Mouse (Mus musculus) embryo, embryonic 9.5 days (tissue): ENCODE data around the gene Kat7.

ENCODE experiments used
- DNase-seq: peaks from one replicate; pipeline ENCODE4 v3.0.0-alpha.2; 2017; ENCODE audit errors: extremely low spot score

The Kat7 gene

DNA sequence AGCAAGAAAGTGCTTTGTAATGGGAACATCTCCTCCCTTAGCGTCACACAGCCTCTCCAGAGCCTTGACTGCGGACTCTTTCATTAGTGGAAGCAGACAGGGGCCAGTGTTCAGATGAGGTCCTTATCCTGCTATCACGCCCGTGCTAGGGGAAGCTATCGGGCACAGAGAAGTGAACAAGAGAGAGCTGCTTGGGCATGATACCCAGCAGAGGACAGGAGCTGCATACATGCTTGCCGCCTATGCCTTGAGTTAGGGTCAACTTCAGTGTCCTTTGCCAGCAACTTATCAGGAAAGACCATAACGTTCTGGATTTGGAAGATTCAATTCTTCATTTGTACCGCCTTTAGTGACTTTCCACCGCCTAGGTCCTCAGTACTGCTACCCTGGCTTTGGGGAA is 23.8 kb upstream of the Kat7 start:
- no peak for DNase-seq

DNA sequence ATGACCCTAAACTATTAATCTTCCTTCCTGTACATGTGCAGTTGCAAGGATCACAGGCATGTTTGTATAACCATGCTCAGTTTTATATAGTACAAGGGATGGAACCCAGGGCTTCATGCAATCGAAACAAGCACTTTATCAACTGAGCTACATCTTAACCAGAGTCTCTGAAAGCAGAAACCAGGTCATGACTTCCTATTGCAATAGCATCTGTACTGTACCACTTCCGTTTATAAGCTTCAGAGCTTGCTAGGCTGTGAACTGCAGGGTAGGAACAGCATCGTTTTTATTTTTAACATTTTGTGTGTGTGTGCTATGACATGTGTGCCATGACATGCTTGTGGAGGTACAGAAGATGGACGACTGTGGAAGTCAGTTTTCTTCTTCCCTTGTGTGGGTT is 23.2 kb upstream of the Kat7 start:
- DNase-seq, result no peak

- no peak for DNase-seq
Observed at GRCm38 (mm10) chr11:95330662-95331061, 20.6 kb upstream of the Kat7 start.

GRCm38 (mm10) chr11:95328629-95329028 is 18.6 kb upstream of the Kat7 start:
- no peak for DNase-seq

DNA sequence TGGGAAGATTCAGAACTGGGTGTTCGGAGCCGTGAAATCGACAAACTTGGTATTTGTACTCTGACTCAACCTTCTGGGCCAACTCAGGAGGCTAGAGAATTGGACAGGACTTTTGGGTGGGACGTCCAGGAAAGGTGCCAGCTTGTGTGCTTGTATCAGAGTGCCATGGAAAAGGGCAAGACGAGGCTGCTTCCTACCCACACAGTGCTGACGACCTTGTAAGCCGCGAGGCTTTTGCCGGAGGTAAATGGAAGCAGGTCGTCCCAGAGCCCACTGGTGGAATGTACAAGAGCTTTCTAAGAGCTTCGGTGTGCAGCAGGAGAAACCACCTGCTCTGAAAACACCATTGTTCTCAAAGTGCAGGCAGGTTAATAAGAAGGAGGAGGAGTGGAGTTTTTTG is 16.2 kb upstream of the Kat7 start:
- no peak for DNase-seq

- no peak for DNase-seq
Observed at GRCm38 (mm10) chr11:95325832-95326231, 15.8 kb upstream of the Kat7 start.

DNA sequence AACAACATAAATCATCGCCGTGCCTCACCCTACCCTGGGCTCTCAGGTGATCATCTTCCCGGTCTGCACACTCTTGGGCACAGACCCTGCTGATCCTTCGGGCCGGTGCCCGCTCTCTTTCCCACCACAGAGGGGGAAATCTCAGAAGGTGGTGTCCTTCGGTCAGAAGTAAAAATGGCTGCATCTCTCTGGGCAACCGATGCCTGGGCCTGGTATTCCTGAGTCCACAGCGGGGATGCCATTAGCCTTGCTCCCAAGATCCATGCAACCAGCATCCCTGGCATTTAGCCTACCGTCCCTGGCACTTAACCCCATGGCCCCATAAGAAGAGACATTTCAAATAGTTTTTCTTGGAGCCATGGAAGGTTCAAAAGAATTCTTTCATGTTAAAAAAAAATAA is 14.1 kb upstream of the Kat7 start:
- DNase-seq, result peak; percentile 33

- DNase-seq, result no peak
Observed at GRCm38 (mm10) chr11:95320010-95320409, 10.0 kb upstream of the Kat7 start.

DNA sequence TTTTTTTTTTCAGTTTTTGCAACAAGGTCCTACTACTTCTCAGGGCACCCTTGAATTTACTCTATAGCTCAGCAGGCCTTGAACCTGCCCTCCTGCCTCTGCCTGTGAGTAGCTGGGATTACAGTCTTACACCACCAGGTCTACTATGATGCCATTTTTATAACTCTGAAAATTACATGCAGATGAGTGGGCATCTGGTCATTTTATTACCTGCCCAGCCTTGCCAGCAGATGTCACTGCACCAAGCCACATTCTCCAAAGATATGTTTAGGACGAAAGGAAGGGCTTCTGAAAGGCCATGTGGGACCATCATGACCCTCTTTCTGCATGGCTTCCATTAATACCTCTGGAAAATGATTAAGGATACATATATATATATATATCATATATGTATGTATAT is 9.5 kb upstream of the Kat7 start:
- DNase-seq, result no peak

DNA sequence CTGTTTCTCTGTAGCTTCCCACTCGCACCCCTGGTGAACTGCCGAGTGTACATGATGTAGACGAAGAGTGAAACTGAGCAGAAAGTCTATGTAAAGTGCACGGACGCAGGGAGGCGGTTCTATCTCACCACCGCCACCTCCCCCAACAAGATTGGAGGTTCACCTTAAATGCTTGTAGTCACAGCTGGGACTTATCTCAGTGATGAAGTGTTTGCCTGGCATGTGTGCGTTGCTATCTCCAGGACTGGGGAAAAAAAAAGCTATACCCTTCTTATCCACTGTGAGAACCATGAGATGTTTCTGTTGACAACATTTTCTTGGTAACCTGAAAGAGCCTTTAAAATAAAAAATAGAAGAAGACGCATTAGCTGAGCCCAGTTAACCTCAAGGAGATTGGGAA is 8.1 kb upstream of the Kat7 start:
- no peak for DNase-seq

DNA sequence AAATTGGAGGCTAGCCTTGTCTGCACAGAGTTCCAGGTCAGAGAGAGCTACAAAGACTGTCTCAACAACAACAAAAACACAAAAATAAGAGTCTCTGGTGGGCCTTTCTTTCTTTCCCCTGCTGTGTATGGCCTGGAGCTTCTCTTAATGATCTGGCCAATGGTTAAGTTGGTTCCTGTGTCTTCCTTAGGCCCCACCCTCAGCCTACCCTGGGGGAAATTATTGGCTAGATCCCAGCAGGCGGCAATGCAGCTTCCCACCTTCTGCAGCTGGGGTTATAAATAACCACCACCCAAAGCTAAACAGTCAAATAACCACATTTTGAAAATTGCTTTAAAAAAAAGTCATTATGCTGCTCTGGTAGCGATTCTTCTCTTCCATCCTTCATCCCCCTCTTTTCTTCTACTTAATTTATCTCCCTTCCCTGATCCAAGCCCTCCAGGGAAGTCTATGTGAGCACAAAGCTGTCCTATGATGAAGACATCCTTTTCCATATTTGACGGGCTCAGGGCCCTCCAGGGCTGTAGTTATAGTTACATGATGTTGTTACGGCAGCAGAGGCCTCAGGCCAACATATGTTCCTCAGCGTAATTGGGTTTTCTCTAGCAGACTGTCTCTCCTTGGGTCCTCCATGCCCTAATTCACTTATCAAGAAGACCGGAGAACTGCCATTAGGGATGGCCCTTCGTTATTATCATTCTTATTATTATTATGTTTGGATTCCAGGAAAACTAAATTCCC is 5.3 kb upstream of the Kat7 start:
- no peak for DNase-seq

DNA sequence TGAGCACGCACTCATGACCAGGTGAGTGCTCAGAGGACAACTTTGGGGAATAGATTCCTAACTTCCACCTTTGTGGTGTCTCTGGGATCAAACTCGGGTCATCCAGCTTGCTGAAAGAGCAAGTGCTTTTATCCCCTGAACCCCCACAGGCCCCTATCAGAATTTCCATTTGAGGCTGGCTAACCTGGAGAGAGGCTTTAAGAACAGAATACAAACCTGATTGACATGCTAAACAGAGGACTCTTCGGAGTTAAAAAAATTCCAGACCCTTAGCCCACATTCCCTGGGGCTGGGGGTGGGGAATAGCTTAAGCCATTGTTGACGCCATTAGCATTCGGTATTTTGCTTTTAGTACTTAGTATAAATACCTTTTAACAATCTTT is 1.4 kb upstream of the Kat7 start:
- no peak for DNase-seq

GRCm38 (mm10) chr11:95310648-95311424 is 790 bp upstream of the Kat7 start:
- DNase-seq, result no peak

DNA sequence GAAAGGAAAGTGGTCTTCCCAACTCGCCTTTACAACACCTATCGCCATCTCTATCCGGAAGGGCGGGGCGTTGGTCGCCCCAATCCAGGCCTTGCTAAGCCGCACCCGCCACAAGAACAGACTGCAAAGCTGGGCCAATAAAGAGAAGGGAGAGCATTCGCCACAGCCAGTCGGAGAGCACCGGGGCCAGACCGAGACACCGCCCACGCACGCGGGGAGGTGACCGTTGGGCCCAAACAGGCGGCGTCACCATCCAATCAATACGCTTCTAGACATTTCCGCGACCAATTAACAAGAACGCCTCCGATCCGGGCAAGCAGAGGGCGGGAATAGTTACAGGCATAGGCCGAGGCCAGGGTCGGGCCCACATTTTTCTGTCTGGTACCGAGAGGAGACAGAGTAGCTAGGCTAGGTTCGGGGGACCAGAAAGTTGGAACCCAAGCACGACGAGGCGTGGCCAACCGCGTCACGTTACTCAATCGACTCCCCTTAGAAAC is 488 bp downstream of the Kat7 start:
- peak; percentile 95 for DNase-seq

GRCm38 (mm10) chr11:95307526-95307925 is 2.5 kb downstream of the Kat7 start:
- no peak for DNase-seq

- DNase-seq, result no peak
Observed at GRCm38 (mm10) chr11:95305600-95305999, 4.4 kb downstream of the Kat7 start.

DNA sequence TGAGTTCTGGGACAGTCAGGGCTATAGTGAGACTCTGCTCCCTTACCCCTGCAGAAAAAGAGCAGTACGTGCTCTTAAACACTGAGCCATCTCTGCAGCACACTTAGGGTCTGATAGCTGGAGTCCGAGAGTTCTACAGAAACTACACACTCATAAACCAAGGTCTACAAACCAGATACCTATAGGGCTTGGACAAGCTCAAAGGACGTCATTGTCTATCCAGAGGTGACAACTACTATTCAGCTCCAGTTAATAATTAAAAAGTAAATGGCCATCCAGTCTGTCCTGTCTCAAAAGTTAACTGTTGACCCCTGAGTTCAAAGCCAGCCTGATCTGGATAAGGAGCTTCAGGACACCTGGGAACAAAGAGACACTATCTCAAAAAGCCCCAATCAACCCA is 8.3 kb downstream of the Kat7 start:
- no peak for DNase-seq

DNA sequence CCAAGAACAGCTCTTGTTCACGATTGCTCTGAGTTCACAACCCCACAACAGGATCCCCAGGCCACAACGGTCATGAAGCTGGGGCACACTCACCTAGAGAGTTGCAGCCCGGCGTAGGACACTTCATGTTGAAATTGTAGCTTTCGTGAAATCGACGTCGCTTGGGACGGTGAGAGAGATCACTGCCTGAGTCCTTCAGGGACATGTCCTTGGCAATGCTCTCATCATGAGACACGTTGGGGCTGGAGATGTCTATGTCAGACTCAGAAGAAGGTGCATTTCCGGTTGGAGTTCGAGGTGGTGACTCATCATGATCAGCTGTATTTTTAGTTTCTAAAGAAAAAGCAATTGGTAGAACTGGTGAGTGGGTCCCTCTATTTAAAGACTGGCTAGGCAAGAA is 10.2 kb downstream of the Kat7 start:
- DNase-seq, result no peak

GRCm38 (mm10) chr11:95298146-95298545 is 11.9 kb downstream of the Kat7 start:
- DNase-seq, result peak; percentile 20

DNA sequence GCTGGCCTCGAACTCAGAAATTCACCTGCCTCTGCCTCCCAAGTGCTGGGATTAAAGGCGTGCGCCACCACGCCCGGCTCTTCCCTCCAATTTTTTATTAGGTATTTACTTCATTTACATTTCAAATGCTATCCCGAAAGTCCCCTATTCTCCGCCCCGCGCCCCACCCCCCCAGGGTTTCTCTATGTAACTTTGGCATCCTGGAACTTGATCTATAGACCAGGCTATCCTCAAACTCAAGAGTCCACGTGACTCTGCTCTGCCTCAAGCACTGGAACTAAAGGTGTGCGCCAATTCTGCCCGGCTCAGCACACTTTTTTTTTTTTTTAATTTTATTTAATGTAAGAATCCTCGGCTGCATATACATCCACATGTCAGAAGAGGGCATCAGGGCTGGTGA is 14.3 kb downstream of the Kat7 start:
- DNase-seq, result no peak

GRCm38 (mm10) chr11:95293017-95293624 is 16.9 kb downstream of the Kat7 start:
- DNase-seq, result no peak

DNA sequence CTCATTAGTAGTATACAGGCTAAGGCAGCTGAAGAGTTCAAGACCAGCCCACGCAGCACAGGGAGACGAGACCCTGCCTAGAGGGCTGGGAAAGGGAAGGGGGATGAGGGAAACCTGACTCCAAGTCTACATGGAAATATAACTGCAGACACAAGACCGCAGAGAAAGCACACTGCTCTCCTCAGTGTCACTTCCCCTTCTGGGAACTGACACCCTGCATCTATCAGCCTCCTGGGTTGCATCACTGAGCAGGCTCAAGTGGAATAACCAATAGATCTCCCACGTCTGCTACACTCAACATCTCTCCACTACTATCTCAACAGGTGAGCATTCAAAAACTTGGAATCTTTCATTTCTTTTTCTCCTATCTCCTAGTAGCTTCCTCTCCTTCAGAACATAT is 18.0 kb downstream of the Kat7 start:
- DNase-seq, result no peak

DNA sequence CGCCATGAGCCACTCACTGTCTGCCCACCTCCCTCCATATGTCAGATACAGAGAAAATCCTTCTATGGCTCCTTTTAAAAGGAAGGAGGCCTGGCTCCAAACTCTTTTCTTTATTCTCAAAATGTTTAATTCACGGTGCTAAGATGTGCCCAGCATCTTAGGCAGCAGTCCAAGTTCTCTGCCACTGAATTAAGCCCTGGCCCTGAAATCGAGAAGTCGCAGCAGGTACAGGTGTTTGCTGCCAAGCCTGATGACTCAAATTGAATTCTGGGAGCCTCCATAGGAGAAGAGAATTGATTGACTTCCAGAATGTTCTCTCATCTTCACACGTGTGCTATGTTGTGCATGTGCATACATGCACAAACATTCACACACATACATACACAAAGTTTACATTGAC is 27.7 kb downstream of the Kat7 start:
- no peak for DNase-seq
